Mouse (Mus musculus) megakaryocyte, embryonic 14.5 days (primary cell): ENCODE measurements at regions not wholly inside any gene's neighbourhood (a gene's known extent, or its start where the extent isn't known, plus 50 kb on each side); places are given as distances from the start of the nearest gene placed in this dataset.

Source experiments
- FLI1 ChIP-seq: IDR thresholded peaks from 2 replicates; pipeline ENCODE4 v1.6.1; 2012; ENCODE audit warnings: low read length, inconsistent platforms, mixed read lengths
- GATA1 ChIP-seq: IDR thresholded peaks from 3 replicates; pipeline ENCODE4 v1.6.1; 2012; ENCODE audit warnings: mixed read lengths, low read length, inconsistent platforms, borderline replicate concordance

DNA sequence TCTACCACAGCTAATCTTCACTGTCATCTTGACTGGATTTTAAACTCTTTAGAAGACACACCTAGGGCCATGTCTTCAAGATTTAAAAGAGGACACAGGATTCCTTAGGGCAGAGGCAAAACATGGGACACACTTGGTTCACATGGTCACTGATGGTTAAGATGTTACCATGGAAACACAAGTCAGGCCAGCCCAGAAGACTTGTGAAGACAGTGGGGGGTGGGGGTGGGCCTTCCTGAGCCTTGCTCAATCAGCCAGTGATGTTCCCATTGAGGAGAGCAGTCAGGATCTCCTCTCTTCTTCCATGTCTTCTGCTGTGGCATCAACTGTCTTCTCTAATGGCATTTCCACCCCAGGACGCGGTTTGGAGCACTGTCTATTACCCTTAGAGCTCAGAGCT is 60.5 kb upstream of the Shb start:
- TF ChIP-seq FLI1, result no peak
- no peak for TF ChIP-seq GATA1
